Mouse (Mus musculus) embryo, embryonic 9.5 days (tissue): Measurements from ENCODE around the gene Kcnq2.

Experiments
- DNase-seq: peaks from one replicate; pipeline ENCODE4 v3.0.0-alpha.2; 2017; ENCODE audit errors: extremely low spot score

Gene Kcnq2

GRCm38 (mm10) chr2:181147546-181148317, 12.6 kb upstream of the Kcnq2 start:
- DNase-seq: peak; percentile 40

- no peak for DNase-seq
Measured at GRCm38 (mm10) chr2:181146976-181147545, 12.0 kb upstream of the Kcnq2 start.

GRCm38 (mm10) chr2:181144675-181145074, 9.6 kb upstream of the Kcnq2 start:
- DNase-seq: no peak

GRCm38 (mm10) chr2:181143509-181144276, 8.6 kb upstream of the Kcnq2 start:
- no peak for DNase-seq

- DNase-seq: no peak
Measured at GRCm38 (mm10) chr2:181142703-181143135, 7.6 kb upstream of the Kcnq2 start.

GRCm38 (mm10) chr2:181139641-181140193, 4.6 kb upstream of the Kcnq2 start:
- no peak for DNase-seq

GRCm38 (mm10) chr2:181136934-181137333, 1.8 kb upstream of the Kcnq2 start:
- peak; percentile 68 for DNase-seq

- no peak for DNase-seq
Measured at GRCm38 (mm10) chr2:181135446-181135818, 332 bp upstream of the Kcnq2 start.

GRCm38 (mm10) chr2:181133837-181134590, 1.1 kb downstream of the Kcnq2 start:
- no peak for DNase-seq

- no peak for DNase-seq
Measured at GRCm38 (mm10) chr2:181130245-181130644, 4.9 kb downstream of the Kcnq2 start.

- DNase-seq: no peak
Measured at GRCm38 (mm10) chr2:181128963-181129362, 6.1 kb downstream of the Kcnq2 start.

GRCm38 (mm10) chr2:181127786-181128185, 7.3 kb downstream of the Kcnq2 start:
- no peak for DNase-seq

- DNase-seq: no peak
Measured at GRCm38 (mm10) chr2:181125726-181126455, 9.2 kb downstream of the Kcnq2 start.

GRCm38 (mm10) chr2:181122642-181123041, 12.5 kb downstream of the Kcnq2 start:
- no peak for DNase-seq

- DNase-seq: no peak
Measured at GRCm38 (mm10) chr2:181120922-181121449, 14.1 kb downstream of the Kcnq2 start.

- DNase-seq: no peak
Measured at GRCm38 (mm10) chr2:181119952-181120351, 15.1 kb downstream of the Kcnq2 start.

GRCm38 (mm10) chr2:181116436-181116835, 18.7 kb downstream of the Kcnq2 start:
- DNase-seq: no peak

- no peak for DNase-seq
Measured at GRCm38 (mm10) chr2:181115367-181115766, 19.7 kb downstream of the Kcnq2 start.

- no peak for DNase-seq
Measured at GRCm38 (mm10) chr2:181113762-181114361, 21.2 kb downstream of the Kcnq2 start.

GRCm38 (mm10) chr2:181111665-181112064, 23.4 kb downstream of the Kcnq2 start:
- DNase-seq: no peak
